Mouse (Mus musculus): ENCODE measurements around the gene Golga4. TPM values are rescaled to one million over a fixed set of nuclear protein-coding genes. Genes with fewer than 3 reads are reported as not detected.

The Golga4 gene
- polyA plus RNA-seq, 1 experiment from 2014 or later = 52.4 TPM

GRCm38 (mm10) chr9:118548651-118549050 is 42.6 kb downstream of the Golga4 start:
- no peaks in the 10 kb centered on the region for H3K9me3 ChIP-seq (ENCODE audit: control insufficient read depth, low read length)

DNA sequence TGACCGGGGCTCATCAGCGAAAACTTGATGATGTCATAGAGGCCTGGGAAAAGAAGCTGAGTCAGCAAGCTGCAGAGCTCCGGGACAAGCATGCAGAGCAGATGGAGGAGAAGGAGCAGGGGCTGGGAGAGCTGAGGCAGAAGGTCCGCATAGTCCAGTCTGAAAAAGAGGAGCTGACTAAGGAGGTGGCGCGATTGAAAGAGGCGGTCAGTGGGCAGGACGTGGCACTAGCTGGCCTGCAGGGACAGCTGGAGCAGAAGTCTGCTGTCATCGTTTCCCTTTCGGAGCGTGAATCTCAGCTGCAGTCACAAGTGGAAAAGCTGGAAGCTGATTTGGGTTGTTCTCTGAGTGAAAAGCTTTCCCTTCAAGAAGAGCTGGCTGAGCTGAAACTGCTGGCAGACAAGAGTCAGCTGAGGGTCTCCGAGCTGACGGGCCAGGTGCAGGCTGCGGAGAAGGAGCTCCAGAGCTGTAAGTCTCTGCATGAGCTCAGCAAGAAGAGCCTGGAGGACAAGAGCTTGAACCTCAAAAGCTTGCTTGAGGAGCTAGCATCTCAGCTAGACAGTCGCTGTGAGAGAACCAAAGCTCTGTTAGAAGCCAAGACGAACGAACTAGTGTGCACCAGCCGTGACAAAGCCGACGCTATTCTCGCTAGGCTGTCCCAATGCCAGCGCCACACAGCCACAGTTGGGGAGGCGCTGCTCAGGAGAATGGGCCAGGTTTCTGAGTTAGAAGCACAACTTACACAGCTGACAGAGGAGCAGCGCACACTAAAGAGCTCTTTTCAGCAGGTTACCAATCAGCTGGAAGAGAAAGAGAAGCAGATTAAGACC is 51.1 kb downstream of the Golga4 start:
- H3K36me3 ChIP-seq (ENCODE audit: control insufficient read depth, insufficient read depth, low read length) = peaks cover 25% of the 10 kb centered on the region
- no peaks in the 10 kb centered on the region for H3K27me3 ChIP-seq (ENCODE audit: control insufficient read depth, insufficient read depth, low read length)
- no peak overlapping the region for H3K4me3 ChIP-seq (ENCODE audit: low read depth, low read length)
- no peaks in the 10 kb centered on the region for H3K4me1 ChIP-seq (ENCODE audit: control insufficient read depth, insufficient read depth, low read length)
- 91% methylated on average over 24 of the region's 24 CpGs for WGBS
- ATAC-seq (ENCODE audit: insufficient read depth, low FRiP score, low TSS enrichment) (no peak), DNase-seq (ENCODE audit: low spot score) (no peak)
- H3K9me3 ChIP-seq (ENCODE audit: control insufficient read depth, low read length) = no peaks in the 10 kb centered on the region
- H3K4me2 ChIP-seq (ENCODE audit: low read depth) = no peak overlapping the region
- H3K9ac ChIP-seq (ENCODE audit: low read length) = no peak overlapping the region
- no peak overlapping the region for H3K27ac ChIP-seq (ENCODE audit: low read depth, low read length)

More at GRCm38 (mm10) chr9:118548651-118549050, 42.6 kb downstream of the Golga4 start:
- Histone ChIP-seq H3K27ac (ENCODE audit: low read depth, low read length) (no peak overlapping the region), H3K4me3 (ENCODE audit: low read depth, low read length) (no peak overlapping the region), H3K4me1 (ENCODE audit: control insufficient read depth, insufficient read depth, low read length) (no peaks in the 10 kb centered on the region), H3K9ac (ENCODE audit: low read length) (no peak overlapping the region), H3K36me3 (ENCODE audit: control insufficient read depth, insufficient read depth, low read length) (peaks cover 9% of the 10 kb centered on the region), H3K27me3 (ENCODE audit: control insufficient read depth, insufficient read depth, low read length) (no peaks in the 10 kb centered on the region), H3K4me2 (ENCODE audit: low read depth) (no peak overlapping the region)
- 94% methylated on average over 12 of the region's 12 CpGs for WGBS
- ATAC-seq (ENCODE audit: insufficient read depth, low FRiP score, low TSS enrichment) (no peak), DNase-seq (ENCODE audit: low spot score) (no peak)

- DNase-seq (ENCODE audit: low spot score) (no peak), ATAC-seq (ENCODE audit: insufficient read depth, low FRiP score, low TSS enrichment) (no peak)
- Histone ChIP-seq H3K4me2 (ENCODE audit: low read depth) (no peak overlapping the region), H3K27ac (ENCODE audit: low read depth, low read length) (no peak overlapping the region), H3K4me3 (ENCODE audit: low read depth, low read length) (no peak overlapping the region), H3K27me3 (ENCODE audit: control insufficient read depth, insufficient read depth, low read length) (no peaks in the 10 kb centered on the region), H3K9ac (ENCODE audit: low read length) (no peak overlapping the region), H3K4me1 (ENCODE audit: control insufficient read depth, insufficient read depth, low read length) (no peaks in the 10 kb centered on the region), H3K36me3 (ENCODE audit: control insufficient read depth, insufficient read depth, low read length) (peaks cover 15% of the 10 kb centered on the region), H3K9me3 (ENCODE audit: control insufficient read depth, low read length) (no peaks in the 10 kb centered on the region)
- 97% methylated on average over 11 of the region's 11 CpGs for WGBS
These were observed 57.3 kb downstream of the Golga4 start for GRCm38 (mm10) chr9:118563356-118563755.

DNA sequence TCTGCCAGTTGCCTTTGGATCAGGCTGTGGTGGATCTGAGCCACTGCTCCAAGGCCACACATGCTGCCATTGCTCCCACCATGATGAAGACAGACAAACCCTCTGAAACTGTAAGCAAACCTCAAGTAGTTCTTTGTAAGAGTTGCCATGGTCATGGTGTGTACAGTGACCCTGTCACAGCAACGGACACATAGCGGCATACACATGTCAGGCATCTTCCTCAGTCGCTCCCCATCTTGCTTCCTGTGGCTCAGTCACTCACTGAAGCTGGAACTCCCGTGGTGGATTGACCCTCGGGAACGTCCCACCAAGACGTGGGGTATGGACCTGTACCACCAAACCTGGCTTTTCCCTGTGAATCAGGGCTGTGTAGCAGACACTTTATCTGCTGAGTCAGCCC is 57.8 kb downstream of the Golga4 start:
- WGBS = 95% methylated on average over 7 of the region's 7 CpGs
- Histone ChIP-seq H3K27me3 (ENCODE audit: control insufficient read depth, insufficient read depth, low read length) (no peaks in the 10 kb centered on the region), H3K4me1 (ENCODE audit: control insufficient read depth, insufficient read depth, low read length) (no peaks in the 10 kb centered on the region), H3K4me3 (ENCODE audit: low read depth, low read length) (no peak overlapping the region), H3K9ac (ENCODE audit: low read length) (no peak overlapping the region), H3K27ac (ENCODE audit: low read depth, low read length) (no peak overlapping the region), H3K36me3 (ENCODE audit: control insufficient read depth, insufficient read depth, low read length) (peaks cover 14% of the 10 kb centered on the region), H3K9me3 (ENCODE audit: control insufficient read depth, low read length) (no peaks in the 10 kb centered on the region), H3K4me2 (ENCODE audit: low read depth) (no peak overlapping the region)
- no peak for DNase-seq (ENCODE audit: low spot score)
- no peak for ATAC-seq (ENCODE audit: insufficient read depth, low FRiP score, low TSS enrichment)

DNA sequence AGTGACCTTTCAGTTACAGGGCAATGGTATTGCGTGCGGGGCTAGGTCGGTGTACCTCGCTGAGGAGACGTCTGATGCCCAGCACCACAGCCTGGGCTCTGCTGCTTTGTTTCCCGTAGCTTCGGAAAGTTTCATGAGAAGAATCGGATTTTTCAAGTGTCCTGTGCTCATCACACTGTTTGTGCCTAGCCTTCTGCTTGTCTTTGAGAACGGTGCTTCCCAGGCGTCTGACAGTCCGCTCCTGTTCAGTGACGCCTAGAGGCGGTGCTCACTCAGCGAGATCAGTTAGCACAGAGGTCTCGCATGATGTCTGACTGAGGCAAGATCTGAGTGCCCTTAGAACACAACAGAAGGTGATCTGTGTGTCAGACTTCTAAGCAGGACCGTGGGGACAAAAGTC is 58.6 kb downstream of the Golga4 start:
- 92% methylated on average over 16 of the region's 16 CpGs for WGBS
- Histone ChIP-seq H3K4me1 (ENCODE audit: control insufficient read depth, insufficient read depth, low read length) (no peaks in the 10 kb centered on the region), H3K9ac (ENCODE audit: low read length) (no peak overlapping the region), H3K4me3 (ENCODE audit: low read depth, low read length) (no peak overlapping the region), H3K4me2 (ENCODE audit: low read depth) (no peak overlapping the region), H3K27me3 (ENCODE audit: control insufficient read depth, insufficient read depth, low read length) (no peaks in the 10 kb centered on the region), H3K9me3 (ENCODE audit: control insufficient read depth, low read length) (no peaks in the 10 kb centered on the region), H3K27ac (ENCODE audit: low read depth, low read length) (no peak overlapping the region), H3K36me3 (ENCODE audit: control insufficient read depth, insufficient read depth, low read length) (peaks cover 10% of the 10 kb centered on the region)
- DNase-seq (ENCODE audit: low spot score) = no peak
- ATAC-seq (ENCODE audit: insufficient read depth, low FRiP score, low TSS enrichment) = no peak

GRCm38 (mm10) chr9:118569328-118569727 is 63.3 kb downstream of the Golga4 start:
- H3K27me3 ChIP-seq (ENCODE audit: control insufficient read depth, insufficient read depth, low read length) = no peaks in the 10 kb centered on the region
- H3K4me1 ChIP-seq (ENCODE audit: control insufficient read depth, insufficient read depth, low read length) = no peaks in the 10 kb centered on the region
- peaks cover 6% of the 10 kb centered on the region for H3K36me3 ChIP-seq (ENCODE audit: control insufficient read depth, insufficient read depth, low read length)
- H3K4me3 ChIP-seq (ENCODE audit: low read depth, low read length) = no peak overlapping the region
- H3K9me3 ChIP-seq (ENCODE audit: control insufficient read depth, low read length) = no peaks in the 10 kb centered on the region
- no peak for ATAC-seq (ENCODE audit: insufficient read depth, low FRiP score, low TSS enrichment)
- no peak overlapping the region for H3K4me2 ChIP-seq (ENCODE audit: low read depth)
- H3K9ac ChIP-seq (ENCODE audit: low read length) = no peak overlapping the region
- WGBS = 83% methylated on average over 6 of the region's 6 CpGs
- no peak for DNase-seq (ENCODE audit: low spot score)
- no peak overlapping the region for H3K27ac ChIP-seq (ENCODE audit: low read depth, low read length)

- H3K9me3 ChIP-seq (ENCODE audit: control insufficient read depth, low read length) = no peaks in the 10 kb centered on the region
- WGBS = 82% methylated on average over 4 of the region's 4 CpGs
These were observed 64.8 kb downstream of the Golga4 start for GRCm38 (mm10) chr9:118570865-118571264.

GRCm38 (mm10) chr9:118571701-118572100 is 65.6 kb downstream of the Golga4 start:
- H3K27ac ChIP-seq (ENCODE audit: low read depth, low read length) = no peak overlapping the region
- 89% methylated on average over 4 of the region's 4 CpGs for whole genome bisulfite sequencing
- H3K9me3 ChIP-seq (ENCODE audit: control insufficient read depth, low read length) = no peaks in the 10 kb centered on the region
- no peak overlapping the region for H3K4me2 ChIP-seq (ENCODE audit: low read depth)
- ATAC-seq (ENCODE audit: insufficient read depth, low FRiP score, low TSS enrichment) = no peak
- H3K4me1 ChIP-seq (ENCODE audit: control insufficient read depth, insufficient read depth, low read length) = no peaks in the 10 kb centered on the region
- no peak overlapping the region for H3K9ac ChIP-seq (ENCODE audit: low read length)
- H3K27me3 ChIP-seq (ENCODE audit: control insufficient read depth, insufficient read depth, low read length) = no peaks in the 10 kb centered on the region
- DNase-seq (ENCODE audit: low spot score) = no peak
- peaks cover 7% of the 10 kb centered on the region for H3K36me3 ChIP-seq (ENCODE audit: control insufficient read depth, insufficient read depth, low read length)
- H3K4me3 ChIP-seq (ENCODE audit: low read depth, low read length) = no peak overlapping the region

More at GRCm38 (mm10) chr9:118570865-118571264, 64.8 kb downstream of the Golga4 start:
- peaks cover 7% of the 10 kb centered on the region for H3K36me3 ChIP-seq (ENCODE audit: control insufficient read depth, insufficient read depth, low read length)
- no peak for ATAC-seq (ENCODE audit: insufficient read depth, low FRiP score, low TSS enrichment)
- H3K27ac ChIP-seq (ENCODE audit: low read depth, low read length) = no peak overlapping the region
- DNase-seq (ENCODE audit: low spot score) = no peak
- no peak overlapping the region for H3K4me3 ChIP-seq (ENCODE audit: low read depth, low read length)
- H3K9ac ChIP-seq (ENCODE audit: low read length) = no peak overlapping the region
- H3K4me2 ChIP-seq (ENCODE audit: low read depth) = no peak overlapping the region
- no peaks in the 10 kb centered on the region for H3K27me3 ChIP-seq (ENCODE audit: control insufficient read depth, insufficient read depth, low read length)
- no peaks in the 10 kb centered on the region for H3K4me1 ChIP-seq (ENCODE audit: control insufficient read depth, insufficient read depth, low read length)

DNA sequence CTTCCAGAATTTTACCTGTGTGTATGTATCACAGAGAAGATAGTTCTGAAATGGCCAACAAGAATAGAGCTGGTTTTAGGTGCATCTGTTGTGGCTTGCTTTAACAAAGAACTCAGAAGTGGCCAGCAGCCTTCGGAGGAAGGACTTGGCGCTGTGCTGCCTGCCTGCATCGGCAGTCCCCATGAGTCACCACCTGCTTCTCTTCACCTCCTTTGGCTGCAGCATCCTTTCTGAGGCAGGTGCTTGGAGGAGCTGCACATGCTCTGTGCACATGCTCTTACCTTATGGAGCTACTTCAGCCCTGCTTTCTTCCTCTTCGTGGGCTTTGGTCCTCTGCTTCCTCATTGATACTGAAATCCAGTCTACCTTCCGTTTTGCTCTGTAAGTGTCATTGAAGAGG is 68.8 kb downstream of the Golga4 start:
- ATAC-seq (ENCODE audit: insufficient read depth, low FRiP score, low TSS enrichment) = no peak
- Histone ChIP-seq H3K27ac (ENCODE audit: low read depth, low read length) (no peak overlapping the region), H3K4me1 (ENCODE audit: control insufficient read depth, insufficient read depth, low read length) (no peaks in the 10 kb centered on the region), H3K9me3 (ENCODE audit: control insufficient read depth, low read length) (no peaks in the 10 kb centered on the region), H3K4me2 (ENCODE audit: low read depth) (no peak overlapping the region), H3K9ac (ENCODE audit: low read length) (no peak overlapping the region), H3K36me3 (ENCODE audit: control insufficient read depth, insufficient read depth, low read length) (peaks cover 7% of the 10 kb centered on the region), H3K27me3 (ENCODE audit: control insufficient read depth, insufficient read depth, low read length) (no peaks in the 10 kb centered on the region), H3K4me3 (ENCODE audit: low read depth, low read length) (no peak overlapping the region)
- 95% methylated on average over 5 of the region's 5 CpGs for WGBS
- DNase-seq (ENCODE audit: low spot score) = no peak

All from neural tube, embryonic 11.5 days (tissue).